Mouse (Mus musculus) retina, adult 2 months (tissue): ENCODE results near the gene Med27.

ENCODE experiments used
- DNase-seq: peaks from one replicate; pipeline ENCODE4 v3.0.0-alpha.2; 2012; ENCODE audit warnings: low read depth, low spot score

The Med27 gene

GRCm38 (mm10) chr2:29468517-29468936, 121.9 kb downstream of the Med27 start:
- no peak for DNase-seq

- DNase-seq, result no peak
These were observed 126.4 kb downstream of the Med27 start for GRCm38 (mm10) chr2:29472952-29473437.

DNA sequence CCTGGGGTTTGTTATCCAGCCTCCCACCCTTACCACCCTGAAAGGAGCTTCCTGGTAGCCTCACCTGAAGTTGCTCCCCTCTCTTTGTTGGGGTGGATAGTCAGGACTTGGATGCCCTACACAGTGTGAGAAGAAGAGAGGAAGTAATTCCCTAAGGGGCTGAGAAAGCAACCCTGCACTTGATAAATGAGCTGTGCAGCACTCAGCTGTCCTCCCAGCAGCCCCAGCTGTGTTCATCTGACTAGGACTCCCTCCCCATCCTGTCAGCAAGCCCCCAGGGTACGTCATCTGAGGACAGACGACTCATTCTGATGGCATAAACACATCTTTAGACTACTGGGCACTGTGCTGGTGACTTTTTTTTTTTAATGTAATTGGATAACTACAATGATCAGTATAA, 127.3 kb downstream of the Med27 start:
- no peak for DNase-seq

- no peak for DNase-seq
These were observed 130.1 kb downstream of the Med27 start for GRCm38 (mm10) chr2:29476702-29477101.

DNA sequence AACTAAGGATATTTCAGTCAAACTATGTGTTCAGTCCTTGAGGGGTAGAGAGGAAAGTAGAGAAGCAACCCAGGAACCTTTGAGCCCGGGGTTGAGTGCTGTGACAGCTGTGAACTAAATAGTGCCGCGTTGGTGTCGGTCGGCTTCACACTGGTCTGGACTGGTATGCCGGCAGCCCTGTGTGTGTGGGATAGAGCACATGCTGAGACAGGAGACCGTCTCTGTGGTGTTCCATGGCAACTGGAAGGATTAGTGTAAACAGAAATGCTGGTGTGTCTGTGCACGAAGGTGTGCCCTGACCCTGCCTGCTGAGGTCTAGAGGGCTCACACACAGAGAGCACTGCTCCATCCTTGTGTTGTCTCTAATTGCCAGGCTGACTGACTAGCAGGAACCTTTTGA, 135.2 kb downstream of the Med27 start:
- no peak for DNase-seq

GRCm38 (mm10) chr2:29482979-29483718, 136.5 kb downstream of the Med27 start:
- no peak for DNase-seq

- no peak for DNase-seq
These were observed 138.9 kb downstream of the Med27 start for GRCm38 (mm10) chr2:29485519-29485918.

DNA sequence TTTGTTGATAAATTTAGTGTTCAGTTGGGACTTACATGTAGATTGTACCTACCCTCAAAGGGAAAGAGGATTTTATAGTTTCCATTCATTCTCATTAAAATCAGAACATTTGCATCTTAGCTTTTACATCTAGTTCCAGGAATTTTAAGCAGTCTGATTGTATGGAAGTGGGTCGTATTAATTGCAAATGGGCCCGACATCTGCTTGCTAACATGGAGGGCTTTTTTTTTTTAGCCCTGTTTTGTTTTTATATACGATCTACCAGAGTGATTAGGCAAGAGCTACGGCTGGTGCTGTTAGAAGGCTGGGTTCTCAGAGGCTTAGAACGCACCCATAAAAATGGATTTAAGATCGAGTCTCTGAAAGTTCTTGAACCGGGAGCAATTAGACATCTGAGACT, 139.9 kb downstream of the Med27 start:
- DNase-seq, result no peak

DNA sequence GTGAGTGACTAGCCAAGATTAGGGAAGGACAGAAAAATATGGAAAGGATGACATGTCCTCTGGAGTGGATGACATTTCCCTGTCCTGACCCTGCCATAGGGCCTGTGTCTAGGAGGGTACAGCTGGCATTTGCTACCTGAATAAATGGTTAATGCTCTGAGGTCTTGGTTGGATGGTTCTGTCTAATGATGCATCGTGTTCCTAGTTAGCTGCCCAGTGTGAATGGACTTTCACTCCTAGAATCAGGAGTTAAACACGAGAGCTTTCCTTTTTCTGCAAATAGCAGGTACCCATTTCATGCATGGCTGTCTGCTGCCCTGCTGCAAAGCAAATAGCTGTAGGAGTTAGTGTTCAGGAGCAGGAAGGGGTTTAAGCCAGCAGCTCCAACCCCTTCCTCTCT, 141.0 kb downstream of the Med27 start:
- no peak for DNase-seq

DNA sequence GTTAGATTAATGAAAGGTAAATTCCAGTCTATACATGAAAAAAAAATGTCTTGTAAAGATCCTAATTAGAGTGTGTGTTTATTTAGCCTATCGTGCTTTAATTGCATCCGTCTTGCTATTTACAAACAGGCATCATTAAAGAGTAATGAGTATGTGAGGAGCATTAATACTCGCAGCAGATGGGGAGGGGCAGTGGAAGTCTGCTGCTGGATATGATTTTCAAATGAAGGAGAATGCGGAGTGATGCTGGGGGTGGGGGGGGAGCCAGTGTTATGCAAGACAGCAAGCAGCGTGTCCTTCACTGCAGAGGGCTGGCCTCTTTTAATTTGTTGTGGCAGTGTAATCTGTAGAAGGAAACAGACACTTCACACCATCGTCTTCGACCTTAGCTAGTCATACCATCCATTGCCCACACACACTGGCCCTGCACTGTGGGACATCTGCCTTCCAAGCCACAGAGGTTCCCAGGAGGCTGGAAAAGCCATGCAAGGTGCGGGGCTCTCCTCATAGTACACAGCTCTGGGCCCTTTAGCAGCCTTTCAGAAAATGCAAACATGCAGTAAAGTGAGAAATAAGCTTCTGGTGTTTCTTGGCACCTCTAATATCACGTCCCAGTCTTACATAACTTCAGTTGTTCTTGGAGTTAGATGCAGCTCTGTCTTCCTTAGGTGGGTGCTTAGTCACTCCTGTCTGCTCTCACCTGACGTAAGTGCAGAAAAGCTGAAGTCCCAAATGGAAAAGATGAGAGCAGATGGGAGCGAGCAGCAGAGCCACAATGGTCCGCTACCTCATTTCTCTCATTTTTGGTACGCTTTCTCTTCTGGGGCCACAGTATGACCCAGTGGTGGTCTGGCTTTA, 142.0 kb downstream of the Med27 start:
- no peak for DNase-seq

- no peak for DNase-seq
These were observed 145.0 kb downstream of the Med27 start for GRCm38 (mm10) chr2:29491656-29492055.

DNA sequence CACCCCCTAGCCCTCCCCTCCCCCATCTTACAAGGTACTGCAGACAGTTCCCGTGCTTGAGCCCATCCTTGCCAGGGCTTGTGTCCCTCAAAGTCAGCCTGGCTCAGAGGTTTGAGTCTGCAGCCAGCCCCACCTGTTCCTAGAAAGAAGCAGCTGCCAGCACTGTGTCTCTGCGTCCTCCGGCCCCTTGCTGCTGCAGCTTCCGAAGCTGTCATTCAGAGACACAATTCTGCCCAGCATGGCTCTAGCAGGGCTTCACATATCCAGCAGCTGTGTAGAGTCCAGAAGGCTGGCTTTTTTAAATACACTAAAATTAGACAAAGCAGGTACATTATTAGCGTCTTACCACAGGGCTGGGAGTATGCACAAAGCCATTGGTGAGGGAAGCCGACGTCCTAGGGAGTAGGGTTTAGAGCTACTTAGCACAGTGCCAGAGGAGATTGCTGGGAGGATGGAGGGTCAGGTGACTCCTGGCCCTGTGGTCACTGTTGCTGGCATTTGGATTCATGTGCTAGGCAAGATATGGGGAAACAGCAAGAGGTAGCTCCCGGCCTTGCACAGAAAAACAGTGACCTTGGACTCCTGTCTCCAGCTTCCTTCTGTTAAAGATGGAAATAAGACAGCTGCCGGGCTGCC, 146.9 kb downstream of the Med27 start:
- DNase-seq, result no peak

DNA sequence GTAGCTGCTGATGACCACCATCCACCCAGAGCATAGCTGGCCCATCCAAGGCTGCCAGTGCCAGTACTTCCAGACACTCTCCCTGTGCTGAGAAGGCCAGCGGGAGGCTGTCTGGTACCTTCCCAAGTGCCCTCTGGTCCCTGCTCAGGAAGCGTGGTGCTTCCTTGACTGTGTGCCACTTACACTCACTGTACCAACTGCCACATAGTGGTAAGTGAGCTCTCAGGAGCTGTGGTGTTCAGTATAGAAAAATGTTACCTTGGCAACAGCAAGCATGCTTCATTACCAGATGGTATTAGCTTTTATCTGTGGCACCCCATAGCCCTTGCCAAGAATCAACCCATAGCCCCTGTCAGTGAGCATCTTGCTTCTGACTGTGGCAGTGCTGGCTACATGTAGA, 148.7 kb downstream of the Med27 start:
- no peak for DNase-seq

GRCm38 (mm10) chr2:29500601-29501350, 154.2 kb downstream of the Med27 start:
- DNase-seq, result no peak

- DNase-seq, result no peak
These were observed 154.8 kb downstream of the Med27 start for GRCm38 (mm10) chr2:29501381-29501780.

DNA sequence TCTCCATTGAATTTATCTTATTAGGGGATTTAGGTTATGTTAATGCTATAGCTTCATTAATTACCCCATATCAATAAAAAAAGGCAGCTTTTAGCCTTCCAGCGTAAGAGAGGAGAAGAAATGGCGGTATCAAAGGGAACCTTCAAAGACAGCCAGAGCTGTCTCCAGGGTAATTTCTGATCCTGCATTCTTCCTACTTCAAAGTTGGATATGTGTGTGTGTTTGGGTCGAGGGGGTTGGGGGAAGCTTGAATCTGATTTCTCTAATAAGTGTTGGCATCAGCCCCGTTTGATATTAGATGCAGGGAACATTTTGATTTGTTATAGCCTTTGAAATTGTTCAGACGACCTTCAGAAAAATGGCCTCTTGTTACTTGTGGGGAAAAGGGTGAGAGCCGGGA, 158.2 kb downstream of the Med27 start:
- DNase-seq, result no peak

DNA sequence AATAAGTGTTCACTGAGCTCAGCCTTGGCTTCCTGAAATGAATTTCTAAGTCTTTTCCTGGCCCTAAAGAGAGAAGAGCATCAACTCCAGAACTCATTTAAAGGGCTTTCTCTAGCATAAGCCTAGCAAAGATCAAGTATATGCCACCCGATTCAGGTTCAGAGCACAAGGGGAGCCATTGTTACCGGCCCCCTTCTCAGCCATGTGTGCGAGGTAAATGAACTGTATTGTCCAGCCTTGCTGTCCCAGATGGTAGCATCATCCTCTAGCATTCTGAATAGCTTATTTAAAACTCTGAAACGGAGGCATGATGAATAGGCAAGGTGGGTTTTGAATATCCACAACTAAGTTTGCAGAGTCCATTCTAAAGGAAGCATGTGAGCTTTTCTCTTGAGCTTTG, 159.8 kb downstream of the Med27 start:
- DNase-seq, result no peak

DNA sequence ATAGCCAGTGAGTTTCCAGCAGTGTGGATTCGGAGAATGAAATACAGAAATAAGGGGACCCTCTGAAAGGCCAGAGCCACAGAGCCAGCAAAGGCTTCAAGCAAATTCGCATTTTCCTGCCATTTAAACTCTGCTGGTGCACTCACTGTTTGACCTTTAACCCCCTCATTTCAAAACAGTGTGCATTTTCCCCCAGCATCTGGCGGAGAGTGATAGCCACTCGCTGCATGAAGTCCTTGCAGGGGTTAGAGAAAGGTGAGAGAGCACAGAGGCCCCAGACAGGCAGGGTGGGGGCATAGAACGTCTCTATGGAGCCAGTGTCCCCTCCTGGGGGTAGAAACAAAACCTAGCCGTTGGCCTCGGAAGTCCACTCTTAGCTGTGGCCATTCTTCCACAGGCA, 166.5 kb downstream of the Med27 start:
- DNase-seq, result no peak

GRCm38 (mm10) chr2:29514836-29515235, 168.2 kb downstream of the Med27 start:
- no peak for DNase-seq

DNA sequence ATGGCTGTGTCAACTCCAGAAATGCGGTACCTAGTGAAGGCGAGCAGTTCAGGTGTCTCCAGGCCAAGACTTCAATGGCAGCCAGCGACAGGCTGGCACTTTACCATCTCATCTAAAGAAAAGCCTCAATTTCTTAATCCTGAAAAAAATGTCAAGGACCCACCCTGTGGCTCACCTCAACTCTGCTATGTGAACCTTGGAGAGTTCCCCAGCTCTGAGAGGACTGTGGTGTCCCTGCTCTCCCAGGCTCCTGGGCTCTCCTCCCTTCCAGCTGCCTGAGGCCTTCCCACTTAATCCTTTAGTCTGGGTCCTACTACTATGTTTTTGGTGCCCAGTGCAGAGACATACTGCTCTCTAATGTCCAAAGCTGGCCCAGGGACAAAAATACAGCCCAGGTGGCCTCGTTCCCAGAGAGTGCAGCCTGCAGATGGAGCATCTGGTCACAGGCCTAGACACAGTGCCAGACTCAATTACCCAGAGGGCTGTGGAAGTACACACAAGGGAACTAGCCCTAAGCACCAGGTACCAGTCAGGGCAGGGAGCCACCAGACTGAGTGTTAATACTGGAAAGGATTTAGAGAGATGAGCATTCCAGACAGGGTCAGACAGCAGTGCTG, 169.3 kb downstream of the Med27 start:
- DNase-seq, result no peak

DNA sequence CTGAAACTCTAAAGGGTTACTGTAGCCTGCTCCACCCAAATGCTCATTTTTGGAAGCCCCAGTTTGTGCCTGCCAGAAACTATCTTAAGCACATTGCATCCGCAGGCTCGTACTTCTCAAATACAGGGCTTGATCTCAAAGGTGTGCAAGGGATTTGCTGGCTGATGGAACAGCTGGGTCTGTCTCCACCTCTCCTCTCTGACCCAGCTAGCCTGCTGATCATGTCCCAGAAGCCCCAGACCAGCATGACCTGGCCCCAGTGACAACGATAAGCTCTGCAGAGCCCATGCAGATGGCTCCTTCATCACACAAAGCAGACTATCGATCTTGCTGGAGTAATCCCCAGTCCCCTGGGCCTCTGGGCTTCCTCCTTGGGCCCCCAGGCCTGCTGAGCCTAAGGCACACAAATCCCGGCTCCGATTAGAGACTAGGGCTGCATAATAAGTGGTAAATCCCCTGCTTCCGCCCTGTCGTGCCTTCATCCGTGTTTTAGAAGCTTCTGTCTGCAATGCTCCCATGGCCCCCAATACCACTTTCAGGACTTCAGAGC, 170.1 kb downstream of the Med27 start:
- DNase-seq, result peak; percentile 52
